Mouse (Mus musculus): ENCODE results near the gene Chd2. TPM values are rescaled to one million over a fixed set of nuclear protein-coding genes. Genes with fewer than 3 reads are reported as not detected.
"Not testable (repeated sequence)": the region's sequence is repeated elsewhere in the genome, so short reads cannot be mapped to it uniquely, and the experiment has no call there.

Chd2 gene
- polyA plus RNA-seq, 1 experiment from 2014 or later, result 58.9 TPM

GRCm38 (mm10) chr7:73583400-73583799, 41.8 kb upstream of the Chd2 start:
- no peaks in the 10 kb centered on the region for H3K9me3 ChIP-seq (ENCODE audit: control insufficient read depth, low read length)
- peak overlapping the region; percentile 99 for H3K27ac ChIP-seq (ENCODE audit: low read length)
- no peaks in the 10 kb centered on the region for H3K36me3 ChIP-seq (ENCODE audit: control insufficient read depth, insufficient read depth, low read length)
- peaks cover 40% of the 10 kb centered on the region for H3K4me1 ChIP-seq (replicated peaks; ENCODE audit: control insufficient read depth, insufficient read depth, low read length)
- H3K4me2 ChIP-seq (ENCODE audit: low read depth, low read length), result no peak overlapping the region
- WGBS, result 60% methylated on average over 7 of the region's 7 CpGs
- no peak overlapping the region for H3K9ac ChIP-seq (ENCODE audit: low read length)
- no peak for ATAC-seq (ENCODE audit: low read depth)
- H3K27me3 ChIP-seq (ENCODE audit: control insufficient read depth, insufficient read depth, low read depth, low read length), result no peaks in the 10 kb centered on the region
- H3K4me3 ChIP-seq (ENCODE audit: low read length), result no peak overlapping the region

DNA sequence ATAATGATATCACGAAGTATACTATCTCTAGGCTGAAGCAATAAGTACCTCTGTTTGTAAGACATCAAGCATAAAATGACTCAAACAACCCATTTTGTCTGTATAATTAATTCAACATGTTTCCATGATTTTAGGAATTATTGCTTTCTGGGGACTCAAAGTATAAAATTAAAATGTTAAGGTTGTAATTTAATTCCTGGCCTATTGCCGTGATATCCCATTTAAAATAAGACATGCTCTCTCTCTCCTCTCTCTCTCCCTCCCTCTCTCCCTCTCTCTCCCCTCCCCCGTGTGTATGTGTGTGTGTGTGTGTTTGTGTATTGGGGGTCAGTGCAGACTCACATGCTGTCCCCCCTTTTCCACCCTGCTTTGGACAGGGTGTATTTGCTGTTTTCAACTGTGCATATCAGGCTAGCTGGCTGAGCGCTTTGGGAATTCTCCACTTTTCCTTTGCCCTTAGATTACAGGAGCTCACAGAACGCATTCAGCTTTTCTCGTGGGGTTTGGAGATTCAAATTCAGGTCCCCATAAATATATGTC, 40.3 kb upstream of the Chd2 start:
- no peak overlapping the region for H3K4me2 ChIP-seq (ENCODE audit: low read depth, low read length)
- WGBS, result 69% methylated on average over 6 of the region's 6 CpGs
- no peaks in the 10 kb centered on the region for H3K9me3 ChIP-seq (ENCODE audit: control insufficient read depth, low read length)
- H3K4me1 ChIP-seq (replicated peaks; ENCODE audit: control insufficient read depth, insufficient read depth, low read length), result peaks cover 37% of the 10 kb centered on the region
- no peaks in the 10 kb centered on the region for H3K27me3 ChIP-seq (ENCODE audit: control insufficient read depth, insufficient read depth, low read depth, low read length)
- no peak overlapping the region for H3K27ac ChIP-seq (ENCODE audit: low read length)
- no peak for ATAC-seq (ENCODE audit: low read depth)
- H3K9ac ChIP-seq (ENCODE audit: low read length), result no peak overlapping the region
- no peaks in the 10 kb centered on the region for H3K36me3 ChIP-seq (ENCODE audit: control insufficient read depth, insufficient read depth, low read length)
- H3K4me3 ChIP-seq (ENCODE audit: low read length), result no peak overlapping the region

GRCm38 (mm10) chr7:73579072-73579731, 37.6 kb upstream of the Chd2 start:
- H3K9ac ChIP-seq (ENCODE audit: low read length), result no peak overlapping the region
- no peak overlapping the region for H3K4me3 ChIP-seq (ENCODE audit: low read length)
- H3K27me3 ChIP-seq (ENCODE audit: control insufficient read depth, insufficient read depth, low read depth, low read length), result no peaks in the 10 kb centered on the region
- peak overlapping the region; percentile 71 for H3K27ac ChIP-seq (ENCODE audit: low read length)
- no peaks in the 10 kb centered on the region for H3K9me3 ChIP-seq (ENCODE audit: control insufficient read depth, low read length)
- 26% methylated on average over 8 of the region's 8 CpGs for WGBS
- ATAC-seq (ENCODE audit: low read depth), result peak; percentile 46; the same call in 1 of the 2 replicates
- peaks cover 21% of the 10 kb centered on the region for H3K4me1 ChIP-seq (replicated peaks; ENCODE audit: control insufficient read depth, insufficient read depth, low read length)
- H3K4me2 ChIP-seq (ENCODE audit: low read depth, low read length), result peak overlapping the region; percentile 17; the same call in 1 of the 2 replicates
- no peaks in the 10 kb centered on the region for H3K36me3 ChIP-seq (ENCODE audit: control insufficient read depth, insufficient read depth, low read length)

DNA sequence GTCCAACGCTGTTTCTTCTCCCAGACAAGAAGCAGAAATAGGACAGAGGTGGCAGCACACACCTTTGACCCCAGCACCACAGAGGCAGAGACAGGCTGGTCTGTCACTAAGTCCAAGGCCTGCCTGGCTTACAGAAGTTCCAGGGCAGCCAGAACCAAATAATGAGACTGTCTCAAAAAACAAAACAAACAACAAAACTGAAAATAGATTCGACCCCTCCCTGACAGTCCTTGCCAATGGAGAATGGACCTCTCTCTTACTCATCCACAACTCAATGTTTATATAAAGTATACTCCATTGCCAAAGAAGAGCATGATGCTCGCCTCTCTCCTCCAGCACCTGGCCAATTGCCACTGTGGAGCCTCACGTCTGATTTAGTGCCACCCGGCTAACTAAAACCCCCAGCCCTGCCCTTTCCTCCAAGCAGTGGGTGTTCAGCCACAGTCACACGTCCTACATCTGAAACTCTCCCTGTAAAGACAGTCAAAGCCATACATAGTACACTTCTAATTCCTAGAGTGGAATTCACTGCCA, 36.3 kb upstream of the Chd2 start:
- Histone ChIP-seq H3K27ac (ENCODE audit: low read length) (0 out of 2 replicates have a peak overlapping the region, but pooled peaks have one; percentile 4), H3K36me3 (ENCODE audit: control insufficient read depth, insufficient read depth, low read length) (no peaks in the 10 kb centered on the region), H3K4me3 (ENCODE audit: low read length) (no peak overlapping the region), H3K9me3 (ENCODE audit: control insufficient read depth, low read length) (no peaks in the 10 kb centered on the region), H3K4me2 (ENCODE audit: low read depth, low read length) (no peak overlapping the region), H3K9ac (ENCODE audit: low read length) (no peak overlapping the region), H3K4me1 (replicated peaks; ENCODE audit: control insufficient read depth, insufficient read depth, low read length) (peaks cover 11% of the 10 kb centered on the region), H3K27me3 (ENCODE audit: control insufficient read depth, insufficient read depth, low read depth, low read length) (no peaks in the 10 kb centered on the region)
- ATAC-seq (ENCODE audit: low read depth), result no peak
- 60% methylated on average over 6 of the region's 6 CpGs for WGBS

- no peak overlapping the region for H3K4me3 ChIP-seq (ENCODE audit: low read length)
- no peak for ATAC-seq (ENCODE audit: low read depth)
- H3K27me3 ChIP-seq (ENCODE audit: control insufficient read depth, insufficient read depth, low read depth, low read length), result no peaks in the 10 kb centered on the region
- no peaks in the 10 kb centered on the region for H3K36me3 ChIP-seq (ENCODE audit: control insufficient read depth, insufficient read depth, low read length)
- no peak overlapping the region for H3K27ac ChIP-seq (ENCODE audit: low read length)
- peaks cover 11% of the 10 kb centered on the region for H3K4me1 ChIP-seq (replicated peaks; ENCODE audit: control insufficient read depth, insufficient read depth, low read length)
- no peaks in the 10 kb centered on the region for H3K9me3 ChIP-seq (ENCODE audit: control insufficient read depth, low read length)
- no peak overlapping the region for H3K4me2 ChIP-seq (ENCODE audit: low read depth, low read length)
- WGBS, result 30% methylated on average over 16 of the region's 16 CpGs
- no peak overlapping the region for H3K9ac ChIP-seq (ENCODE audit: low read length)
Measured at GRCm38 (mm10) chr7:73576101-73576936, 34.7 kb upstream of the Chd2 start.

GRCm38 (mm10) chr7:73575257-73575656, 33.6 kb upstream of the Chd2 start:
- WGBS, result 47% methylated on average over 8 of the region's 8 CpGs
- Histone ChIP-seq H3K4me1 (replicated peaks; ENCODE audit: control insufficient read depth, insufficient read depth, low read length) (peaks cover 11% of the 10 kb centered on the region), H3K4me3 (ENCODE audit: low read length) (no peak overlapping the region), H3K27me3 (ENCODE audit: control insufficient read depth, insufficient read depth, low read depth, low read length) (no peaks in the 10 kb centered on the region), H3K4me2 (ENCODE audit: low read depth, low read length) (no peak overlapping the region), H3K27ac (ENCODE audit: low read length) (no peak overlapping the region), H3K9me3 (ENCODE audit: control insufficient read depth, low read length) (no peaks in the 10 kb centered on the region), H3K36me3 (ENCODE audit: control insufficient read depth, insufficient read depth, low read length) (no peaks in the 10 kb centered on the region), H3K9ac (ENCODE audit: low read length) (no peak overlapping the region)
- ATAC-seq (ENCODE audit: low read depth), result no peak

GRCm38 (mm10) chr7:73574673-73575072, 33.0 kb upstream of the Chd2 start:
- not testable (repeated sequence) for H3K4me3 ChIP-seq (ENCODE audit: low read length); ATAC-seq (ENCODE audit: low read depth); H3K36me3 ChIP-seq (ENCODE audit: control insufficient read depth, insufficient read depth, low read length); H3K27me3 ChIP-seq (ENCODE audit: control insufficient read depth, insufficient read depth, low read depth, low read length); H3K9me3 ChIP-seq (ENCODE audit: control insufficient read depth, low read length); H3K9ac ChIP-seq (ENCODE audit: low read length); H3K4me2 ChIP-seq (ENCODE audit: low read depth, low read length); H3K27ac ChIP-seq (ENCODE audit: low read length)
- H3K4me1 ChIP-seq (replicated peaks; ENCODE audit: control insufficient read depth, insufficient read depth, low read length), result peaks cover 11% of the 10 kb centered on the region
- WGBS, result 45% methylated on average over 3 of the region's 3 CpGs

DNA sequence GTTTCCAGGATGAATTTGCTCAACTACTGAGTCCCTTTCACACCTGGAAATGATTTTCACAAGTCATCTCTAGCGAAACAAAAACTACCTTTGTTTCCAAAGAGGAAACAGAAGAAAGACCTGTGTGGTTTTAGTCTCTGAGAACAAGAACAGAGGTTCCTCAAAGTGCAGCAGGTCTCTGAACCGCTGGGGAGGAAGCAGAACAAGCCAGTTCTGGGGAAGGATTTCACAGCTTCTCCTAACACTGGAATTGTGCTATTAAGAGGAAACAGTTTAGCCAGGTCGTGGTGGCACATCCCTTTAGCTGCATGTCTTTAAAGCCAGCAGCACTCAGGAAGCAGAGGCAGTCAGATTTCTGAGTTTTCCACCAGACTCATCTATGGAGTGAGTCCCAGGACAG, 30.9 kb upstream of the Chd2 start:
- no peak overlapping the region for H3K4me2 ChIP-seq (ENCODE audit: low read depth, low read length)
- no peak overlapping the region for H3K27ac ChIP-seq (ENCODE audit: low read length)
- no peak overlapping the region for H3K9ac ChIP-seq (ENCODE audit: low read length)
- ATAC-seq (ENCODE audit: low read depth), result no peak
- peaks cover 3% of the 10 kb centered on the region; the same call in 1 of the 2 replicates for H3K4me1 ChIP-seq (replicated peaks; ENCODE audit: control insufficient read depth, insufficient read depth, low read length)
- H3K36me3 ChIP-seq (ENCODE audit: control insufficient read depth, insufficient read depth, low read length), result no peaks in the 10 kb centered on the region
- H3K4me3 ChIP-seq (ENCODE audit: low read length), result no peak overlapping the region
- 64% methylated on average over 3 of the region's 3 CpGs for WGBS
- no peaks in the 10 kb centered on the region for H3K27me3 ChIP-seq (ENCODE audit: control insufficient read depth, insufficient read depth, low read depth, low read length)
- H3K9me3 ChIP-seq (ENCODE audit: control insufficient read depth, low read length), result no peaks in the 10 kb centered on the region

DNA sequence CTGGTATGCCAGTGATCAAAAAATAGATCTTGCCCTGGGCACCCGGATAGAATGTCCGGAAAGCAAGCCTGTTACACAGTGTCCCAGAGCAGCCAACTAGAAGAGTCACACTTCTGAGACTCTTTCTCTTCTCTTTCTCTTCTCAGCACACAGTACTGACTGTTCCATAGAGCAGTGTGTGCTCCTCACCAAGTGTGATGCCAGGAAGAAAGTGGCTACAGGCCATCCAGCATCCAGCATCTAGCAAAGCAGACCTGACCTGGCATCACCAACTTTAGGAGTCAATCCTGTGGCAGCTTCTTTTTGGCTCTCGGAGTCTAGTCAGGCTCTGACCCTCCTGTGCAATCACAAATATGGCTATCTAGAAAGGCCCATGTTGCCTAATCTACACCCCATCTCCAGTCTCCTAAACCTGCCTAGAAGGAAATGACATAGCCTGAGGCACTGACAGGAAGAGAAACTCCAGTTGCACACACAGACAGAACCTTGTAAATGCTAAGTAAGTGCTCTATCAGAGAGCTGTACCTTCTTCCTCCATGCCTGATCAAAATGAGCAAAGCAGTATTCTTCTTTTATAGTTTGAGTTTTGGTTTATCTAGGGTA, 27.3 kb upstream of the Chd2 start:
- no peaks in the 10 kb centered on the region for H3K27me3 ChIP-seq (ENCODE audit: control insufficient read depth, insufficient read depth, low read depth, low read length)
- H3K4me3 ChIP-seq (ENCODE audit: low read length), result no peak overlapping the region
- peaks cover 3% of the 10 kb centered on the region; the same call in 1 of the 2 replicates for H3K4me1 ChIP-seq (replicated peaks; ENCODE audit: control insufficient read depth, insufficient read depth, low read length)
- no peak overlapping the region for H3K9ac ChIP-seq (ENCODE audit: low read length)
- no peak for ATAC-seq (ENCODE audit: low read depth)
- H3K9me3 ChIP-seq (ENCODE audit: control insufficient read depth, low read length), result no peaks in the 10 kb centered on the region
- 91% methylated on average over 3 of the region's 3 CpGs for WGBS
- H3K4me2 ChIP-seq (ENCODE audit: low read depth, low read length), result no peak overlapping the region
- H3K27ac ChIP-seq (ENCODE audit: low read length), result no peak overlapping the region
- H3K36me3 ChIP-seq (ENCODE audit: control insufficient read depth, insufficient read depth, low read length), result no peaks in the 10 kb centered on the region
